Mouse (Mus musculus) ES-E14 (cell line): Measurements from ENCODE around the gene Rap1gap2.

ENCODE experiments used
- CHD2 ChIP-seq: IDR thresholded peaks from 2 replicates; pipeline ENCODE4 v1.6.1; 2014; ENCODE audit warnings: mild to moderate bottlenecking, low read depth, low read length, inconsistent platforms
- ZC3H11A ChIP-seq: IDR thresholded peaks from 2 replicates; pipeline ENCODE4 v1.6.1; 2012; ENCODE audit warnings: low read depth, mild to moderate bottlenecking, inconsistent platforms, low read length, borderline replicate concordance

GRCm38 (mm10) chr11:74501989-74502388 lies 108.7 kb downstream of the Rap1gap2 start:
- no peak for TF ChIP-seq CHD2
- no peak for TF ChIP-seq ZC3H11A
